Mouse (Mus musculus) ES-E14 (cell line): ENCODE results near the gene Nos1ap.

Experiments used
- ZC3H11A ChIP-seq: IDR thresholded peaks from 2 replicates; pipeline ENCODE4 v1.6.1; 2012; ENCODE audit warnings: low read depth, mild to moderate bottlenecking, inconsistent platforms, low read length, borderline replicate concordance
- ZNF384 ChIP-seq: IDR thresholded peaks from 2 replicates; pipeline ENCODE4 v1.6.1; 2012; ENCODE audit warnings: low read depth, low read length, inconsistent platforms

DNA sequence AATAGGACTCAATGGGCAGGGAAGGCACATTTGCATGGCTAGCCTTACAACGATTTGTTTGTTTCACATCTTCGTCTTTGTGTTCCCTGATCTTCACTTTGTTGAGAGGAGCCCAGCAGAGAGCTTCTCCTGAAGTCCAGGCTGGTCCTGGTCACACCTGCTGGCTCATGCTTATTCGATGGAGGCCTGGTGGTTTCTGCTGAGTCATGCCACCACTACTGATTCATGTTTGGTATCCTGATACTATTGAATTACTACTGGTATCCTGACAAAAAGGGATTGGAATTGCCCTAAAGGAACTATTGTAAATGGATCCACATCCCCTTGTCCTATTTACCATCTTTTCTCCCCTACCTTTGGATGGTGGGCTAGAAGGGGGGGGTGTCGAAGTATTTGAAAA, 40.8 kb upstream of the Nos1ap start:
- TF ChIP-seq ZNF384 (no peak), ZC3H11A (no peak)
